Mouse (Mus musculus) left cerebral cortex, adult 6 months (tissue): ENCODE data around the gene Tanc1. TPM values are rescaled to one million over a fixed set of nuclear protein-coding genes. Genes with fewer than 3 reads are reported as not detected.

Experiments used
- long read RNA-seq, 2 experiments: library from polyadenylated mRNA; unstranded; transcript quantifications; one replicate each; pipeline ENCODE4 v2.0.0; 2019 to 2020
- polyA plus RNA-seq: library from polyadenylated mRNA; unstranded; fragments of <200 nt; fragmentation: Nextera tagmentation; gene quantifications from 2 replicates; pipeline ENCODE4 v1.2.3, GENCODE M21; 2021

Tanc1 gene
- polyA plus RNA-seq = 3.1 and 3.5 TPM in 2 replicates
- long read RNA-seq, experiment 1, full-length matches to known transcripts = 2 of 11 reads
- long read RNA-seq, experiment 1, partial matches to known transcripts = 3 of 11 reads
- long read RNA-seq, experiment 1, other reads (novel, unspliced or antisense) = 6 of 11 reads
- long read RNA-seq, experiment 2, full-length matches to known transcripts = 1 of 15 reads
- long read RNA-seq, experiment 2, partial matches to known transcripts = 12 of 15 reads
- long read RNA-seq, experiment 2, other reads (novel, unspliced or antisense) = 2 of 15 reads

DNA sequence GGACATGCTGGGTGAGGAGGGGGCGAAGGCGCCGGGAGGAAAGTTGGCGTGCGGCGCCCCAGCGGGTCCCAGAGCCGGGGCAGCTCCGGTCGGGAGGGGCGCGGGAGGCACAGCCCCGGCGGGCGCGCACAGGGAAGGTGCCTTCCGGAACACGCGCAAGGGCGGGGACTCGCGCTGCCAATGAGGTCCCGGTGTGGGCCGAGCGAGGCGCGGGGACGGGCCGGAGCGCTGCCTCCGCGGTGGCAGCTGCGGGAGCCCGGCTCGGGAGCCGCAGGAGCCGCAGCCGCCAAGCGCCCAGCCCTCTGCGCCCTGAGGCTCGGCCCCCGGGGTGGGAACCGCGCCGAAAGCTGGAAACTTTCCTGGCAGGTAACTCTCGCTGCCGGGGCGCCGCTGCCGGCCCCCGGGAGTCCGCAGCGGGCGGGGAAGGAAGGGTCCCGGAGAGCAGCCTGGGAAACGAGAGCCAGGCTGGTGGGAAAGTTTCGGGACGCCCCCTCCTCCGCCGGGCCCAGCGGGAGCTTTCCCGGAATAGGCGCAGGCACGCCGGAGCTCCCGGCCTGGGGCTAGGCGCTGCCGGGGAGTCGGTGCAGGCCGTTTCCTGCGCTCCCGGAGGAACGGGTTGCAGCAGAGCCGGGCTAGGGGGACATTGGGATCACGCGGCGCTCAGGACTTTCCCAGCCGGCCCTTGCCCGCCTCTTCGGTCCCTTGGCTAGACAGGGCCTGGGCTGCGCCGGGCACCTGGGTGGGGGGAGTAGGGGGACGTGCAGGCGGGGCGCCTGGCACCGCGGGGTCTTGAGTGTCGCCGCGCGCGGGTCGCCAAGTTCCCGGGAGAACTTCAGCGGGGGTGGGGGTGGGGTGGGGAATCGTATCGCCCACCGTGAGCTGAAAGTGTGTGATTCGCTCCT, at the start of gene Tanc1:
TSS of gene Tanc1 (plus strand) at position 212 of the 902 bp plus-strand sequence.

DNA sequence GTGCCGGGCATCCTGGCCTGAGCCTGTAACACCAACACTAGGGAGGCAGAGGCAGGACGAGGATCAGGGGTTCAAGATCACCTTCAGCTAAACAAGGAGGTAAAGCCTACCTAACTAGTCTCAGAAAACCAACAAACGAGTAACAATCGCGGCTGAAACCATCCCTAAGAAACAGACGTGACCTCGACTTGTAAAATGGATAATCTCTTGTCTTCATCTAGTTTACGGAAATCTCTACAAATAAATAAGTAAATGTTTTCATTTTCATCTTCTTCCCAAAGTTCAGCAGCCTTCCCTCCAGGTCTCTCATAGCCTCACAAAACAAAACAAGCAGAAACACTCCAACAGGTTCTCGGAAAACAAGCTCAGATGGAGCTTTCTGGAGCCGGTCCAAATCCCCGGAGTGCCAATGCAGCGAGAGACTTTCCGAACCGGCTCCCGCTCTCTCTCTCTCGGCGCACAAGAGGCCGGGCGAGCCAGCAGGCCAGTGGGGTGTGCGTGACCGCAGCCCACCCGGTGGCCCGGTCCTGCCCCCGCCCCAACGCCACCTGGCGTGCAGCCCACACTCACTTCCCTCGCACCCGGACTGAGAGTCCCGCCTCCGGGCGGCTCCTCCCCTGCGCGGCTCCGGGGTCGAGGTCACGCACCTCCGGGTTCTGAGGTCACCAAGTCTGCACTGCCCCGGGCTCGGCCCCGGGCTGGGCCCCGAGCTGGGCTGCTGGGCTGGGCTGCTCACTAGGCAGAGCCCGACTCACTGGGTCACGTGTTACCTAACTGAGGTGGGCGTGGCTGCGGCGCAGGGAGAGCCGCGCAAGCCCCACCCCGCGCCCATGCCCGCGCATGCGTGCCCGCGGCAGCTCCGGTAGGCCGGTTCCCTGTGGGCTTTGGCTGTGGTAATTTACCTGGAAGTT, 270.2 kb downstream of the Tanc1 start, which contains the start of gene Wdsub1:
TSS of gene Wdsub1 (minus strand) at position 761 of the 911 bp plus-strand sequence.

Other genes with a start within 250 kb of the Tanc1 start
- 3.2 and 5.6 TPM in 2 replicates for gene Dapl1, start 127.4 kb upstream of the Tanc1 start, polyA plus RNA-seq